Mouse (Mus musculus) forebrain, embryonic 10.5 days (tissue): Measurements from ENCODE around the gene Eif2b3. TPM values are rescaled to one million over a fixed set of nuclear protein-coding genes. Genes with fewer than 3 reads are reported as not detected.
A peak's percentile ranks its signal among the peaks of the same experiment; 100 is the strongest.

ENCODE experiments used
- DNase-seq: peaks from one replicate; pipeline ENCODE4 v3.0.0-alpha.2; 2017; ENCODE audit warnings: low spot score; ENCODE audit errors: extremely low spot score
- H3K27ac ChIP-seq: fragments of 300-500 bp; sonication (generic); 2 replicates; pipeline ENCODE4 v1.5.1; 2016; ENCODE audit warnings: mild to moderate bottlenecking
- H3K27me3 ChIP-seq: fragments of 300-500 bp; sonication (generic); 2 replicates; pipeline ENCODE4 v1.6.1; 2016; ENCODE audit warnings: mild to moderate bottlenecking; ENCODE audit not compliant: poor library complexity, severe bottlenecking
- H3K36me3 ChIP-seq: fragments of 300-500 bp; sonication (generic); replicated peaks from 2 replicates; pipeline ENCODE4 v1.6.1; 2016; ENCODE audit warnings: mild to moderate bottlenecking, moderate library complexity
- H3K4me1 ChIP-seq: fragments of 300-500 bp; sonication (generic); 2 replicates; pipeline ENCODE4 v1.6.1; 2016
- H3K4me3 ChIP-seq: fragments of 300-500 bp; sonication (generic); 2 replicates; pipeline ENCODE4 v1.5.1; 2016; ENCODE audit warnings: mild to moderate bottlenecking, moderate library complexity
- H3K9me3 ChIP-seq: fragments of 300-500 bp; sonication (generic); 2 replicates; pipeline ENCODE4 v1.6.1; 2016; ENCODE audit warnings: mild to moderate bottlenecking, moderate library complexity
- WGBS: fragments of 180-500 bp; shearing (Covaris S2); methylation state at CpG from one replicate; pipeline ENCODE4 v1.1.7; 2016; 5-methylcytosine and 5-hydroxymethylcytosine counted together
- polyA plus RNA-seq: library from polyadenylated mRNA; unstranded; fragments of >200 nt; fragmentation: Nextera tagmentation; extraction: Ambion mirVana; gene quantifications from 2 replicates; pipeline ENCODE4 v1.2.1, GENCODE M21; 2016

The Eif2b3 gene
- polyA plus RNA-seq, 1 experiment from 2014 or later = 52.1 TPM

DNA sequence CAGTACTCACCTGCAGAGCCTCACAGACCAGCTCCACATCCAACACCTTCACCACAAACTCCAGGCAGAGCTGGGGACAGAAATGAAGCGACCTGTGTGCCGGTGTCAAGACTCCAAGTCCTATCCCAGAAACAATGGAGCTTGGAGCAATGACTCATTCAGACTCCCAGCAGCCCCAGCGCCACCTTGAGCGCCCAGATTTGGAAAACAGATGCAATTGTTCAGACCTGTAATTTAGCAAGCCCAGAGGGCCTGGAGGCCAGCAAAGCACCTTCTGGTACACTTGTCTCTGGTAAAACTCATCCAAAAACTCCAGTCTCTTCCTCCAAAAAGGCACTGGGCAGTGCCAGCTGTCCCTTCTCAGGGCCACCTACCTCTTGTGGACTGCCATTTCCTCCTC is 103.0 kb downstream of the Eif2b3 start:
- DNase-seq = no peak
- Histone ChIP-seq H3K36me3 (no peaks in the 10 kb centered on the region; the same call in 1 of the 2 replicates), H3K9me3 (no peaks in the 10 kb centered on the region), H3K4me1 (peaks cover 51% of the 10 kb centered on the region), H3K4me3 (no peak overlapping the region), H3K27me3 (peaks cover 2% of the 10 kb centered on the region; the same call in 1 of the 2 replicates), H3K27ac (no peak overlapping the region)
- 95% methylated on average over 4 of the region's 4 CpGs for WGBS

DNA sequence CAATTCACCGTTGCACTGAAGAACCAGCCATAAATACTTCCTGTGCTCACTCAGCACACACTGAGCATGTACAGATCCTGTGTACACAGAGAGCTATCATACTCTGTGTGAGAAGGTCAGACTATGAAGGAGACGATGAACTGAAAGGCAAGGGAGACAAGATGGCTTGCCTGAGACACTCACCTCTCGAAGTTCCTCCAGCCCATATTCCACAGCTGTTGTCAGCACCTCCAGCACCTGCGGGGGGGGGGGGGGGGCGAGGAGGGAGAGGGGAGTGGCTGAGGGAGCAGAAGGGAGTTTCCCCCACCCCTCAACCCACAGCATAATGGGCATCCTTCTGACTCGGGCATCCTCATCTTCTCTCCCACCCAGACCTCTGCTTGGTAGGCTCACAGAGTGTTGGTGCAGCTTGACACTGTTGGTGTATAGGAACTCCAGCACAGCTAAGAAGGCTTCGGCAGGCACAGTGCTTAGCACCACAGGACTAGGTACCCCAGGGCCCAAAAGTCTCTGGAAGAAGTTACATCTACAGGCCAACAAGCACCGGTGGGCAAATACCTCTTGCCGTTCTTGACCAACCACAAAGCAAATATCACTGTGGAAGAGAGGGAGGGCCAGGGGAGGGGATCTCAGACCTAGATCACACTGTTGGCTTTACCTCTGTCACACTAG is 104.5 kb downstream of the Eif2b3 start:
- Histone ChIP-seq H3K4me3 (no peak overlapping the region), H3K9me3 (no peaks in the 10 kb centered on the region), H3K4me1 (peaks cover 51% of the 10 kb centered on the region), H3K27ac (no peak overlapping the region), H3K27me3 (peaks cover 11% of the 10 kb centered on the region; the same call in 1 of the 2 replicates), H3K36me3 (peaks cover 10% of the 10 kb centered on the region)
- DNase-seq = no peak
- WGBS = 87% methylated on average over 8 of the region's 9 CpGs

DNA sequence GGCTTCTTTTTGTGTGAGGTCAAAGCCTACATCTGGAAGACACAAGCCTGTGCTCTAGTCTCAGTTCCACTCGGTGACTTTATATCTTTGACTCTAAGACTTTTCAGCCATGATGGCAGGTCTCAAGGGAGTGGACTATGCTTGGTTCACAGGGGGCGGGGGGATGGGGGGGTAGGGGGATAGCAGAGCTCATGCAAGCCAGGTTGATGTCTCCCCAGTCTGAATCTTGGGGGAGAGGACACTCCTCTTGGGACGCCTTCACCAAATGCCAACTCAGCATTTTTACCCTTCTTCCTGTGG is 105.0 kb downstream of the Eif2b3 start:
- Histone ChIP-seq H3K4me1 (peaks cover 51% of the 10 kb centered on the region), H3K27ac (peak overlapping the region; percentile 84), H3K9me3 (no peaks in the 10 kb centered on the region), H3K4me3 (no peak overlapping the region), H3K27me3 (peaks cover 16% of the 10 kb centered on the region), H3K36me3 (peaks cover 15% of the 10 kb centered on the region)
- no peak for DNase-seq
- WGBS = 86% methylated on average over 3 of the region's 3 CpGs

DNA sequence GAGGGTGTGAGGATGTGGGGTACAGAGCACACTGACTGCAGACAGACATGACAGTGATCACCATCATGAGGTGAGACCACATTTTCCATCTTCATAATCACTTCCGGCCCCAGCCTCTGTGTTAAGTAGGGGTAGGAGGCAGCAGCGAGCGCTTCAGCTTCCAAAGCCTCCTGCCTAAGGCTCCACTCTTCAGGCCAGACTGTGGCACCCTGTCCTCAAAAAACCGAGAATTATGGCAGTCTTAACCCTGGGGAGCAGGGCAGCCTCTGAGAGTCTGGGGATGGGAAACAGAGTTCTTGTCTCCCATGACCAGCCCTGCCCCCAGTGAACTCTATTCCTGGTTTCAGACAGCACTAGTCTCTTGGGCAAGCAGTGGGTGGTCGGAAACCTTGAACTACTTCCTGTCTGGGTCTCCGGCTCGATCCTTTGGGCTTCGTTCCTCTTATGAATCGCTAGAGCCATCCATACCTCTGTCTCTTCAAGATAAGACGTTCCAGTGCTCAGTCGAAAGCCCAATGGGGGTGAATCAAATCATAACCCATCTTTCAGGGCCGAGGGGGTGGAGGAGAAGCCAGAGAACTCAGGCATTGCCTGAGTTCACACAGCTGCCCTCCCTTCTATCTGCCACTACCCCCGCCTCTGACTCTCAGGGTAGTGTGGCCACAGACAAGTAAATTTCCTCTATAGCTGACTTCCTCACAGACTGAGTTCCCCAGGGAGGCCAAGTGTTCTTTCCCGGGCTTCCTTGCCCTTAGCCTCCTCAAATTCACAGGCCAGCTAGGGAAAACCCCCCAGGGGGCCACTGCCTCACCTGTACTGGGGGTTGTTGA is 105.5 kb downstream of the Eif2b3 start:
- H3K9me3 ChIP-seq = no peaks in the 10 kb centered on the region
- H3K27me3 ChIP-seq = peaks cover 20% of the 10 kb centered on the region
- peaks cover 20% of the 10 kb centered on the region for H3K36me3 ChIP-seq
- no peak for DNase-seq
- H3K4me3 ChIP-seq = peak overlapping the region; percentile 10; the same call in 1 of the 2 replicates
- H3K27ac ChIP-seq = peak overlapping the region; percentile 84
- 78% methylated on average over 14 of the region's 14 CpGs for WGBS
- H3K4me1 ChIP-seq = peaks cover 49% of the 10 kb centered on the region

DNA sequence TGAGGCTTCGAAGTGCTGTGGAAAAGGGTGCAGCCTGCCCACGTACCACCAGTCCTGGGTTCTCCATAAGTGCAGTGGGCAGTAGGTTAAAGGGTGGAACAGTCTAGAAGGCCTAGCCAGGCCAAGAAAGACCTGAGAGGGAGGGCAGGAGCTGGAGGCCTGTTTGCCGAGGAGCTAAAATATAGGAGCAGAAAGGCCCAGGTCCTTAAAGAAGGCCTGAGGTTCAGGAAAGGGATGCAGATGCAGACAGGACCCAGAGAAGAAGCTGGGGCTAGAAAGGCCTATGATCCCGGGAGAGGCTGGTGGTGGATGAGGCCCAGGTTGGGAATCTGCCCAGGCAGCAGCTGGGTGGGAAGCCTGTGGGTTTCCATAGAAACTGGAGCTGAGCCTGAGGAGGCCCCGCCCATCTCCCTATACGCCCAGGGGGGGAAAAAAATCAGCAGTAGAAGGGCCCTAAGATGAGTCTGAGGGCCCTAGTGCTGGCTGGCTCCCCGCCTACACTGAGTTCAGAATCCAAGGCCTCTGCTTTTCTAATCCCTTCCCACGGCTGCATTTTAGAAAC is 106.2 kb downstream of the Eif2b3 start, which contains the start of gene Btbd19:
Gene Btbd19 (minus strand): TSS at position 378 of the 562 bp plus-strand sequence.
- Histone ChIP-seq H3K36me3 (peaks cover 27% of the 10 kb centered on the region), H3K4me1 (peaks cover 52% of the 10 kb centered on the region), H3K27ac (peak within 1 kb of the TSS; percentile 84), H3K9me3 (no peaks in the 10 kb centered on the region), H3K27me3 (peaks cover 27% of the 10 kb centered on the region), H3K4me3 (peak within 1 kb of the TSS; percentile 10; the same call in 1 of the 2 replicates)
- no peak for DNase-seq
- 34% methylated on average over 8 of the region's 8 CpGs for WGBS

DNA sequence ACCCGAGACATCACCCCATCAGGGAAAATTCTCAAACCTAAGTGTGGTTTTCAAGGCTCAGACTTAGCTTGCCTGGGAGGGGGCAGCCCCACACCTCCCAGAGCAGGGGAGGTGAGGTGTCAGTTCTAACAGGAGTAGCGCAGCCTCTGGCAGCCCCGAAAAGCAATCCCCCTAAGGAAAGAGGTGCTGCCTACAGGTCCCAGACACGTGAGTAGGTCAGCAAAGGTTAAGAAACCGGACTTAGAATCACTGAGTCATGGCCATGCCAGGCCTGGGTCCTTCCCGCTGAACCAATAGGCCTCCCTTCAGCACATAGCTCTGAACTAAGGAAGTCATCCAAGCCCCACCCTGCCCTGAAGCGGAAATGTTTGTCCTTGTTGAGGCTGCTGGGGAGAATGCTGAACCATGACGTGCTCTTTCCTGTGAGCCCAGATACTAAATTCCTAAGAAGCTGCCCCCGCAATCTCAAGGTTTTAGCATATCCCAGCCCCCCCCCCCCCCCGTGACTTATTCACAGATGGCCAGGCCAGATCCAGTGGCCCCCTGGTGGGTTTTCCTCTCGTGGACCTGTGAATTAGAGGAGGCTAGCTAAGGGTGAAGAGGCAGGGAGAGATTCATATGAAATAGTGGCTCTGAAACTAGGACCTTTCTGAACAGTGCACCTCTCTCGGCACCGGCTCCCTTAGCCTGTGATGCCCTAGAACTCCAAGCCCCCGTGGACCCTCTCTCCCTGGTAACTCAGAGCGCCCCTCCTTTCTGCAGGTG is 106.9 kb downstream of the Eif2b3 start:
- peak overlapping the region; percentile 10; the same call in 1 of the 2 replicates for H3K4me3 ChIP-seq
- DNase-seq = no peak
- 51% methylated on average over 15 of the region's 15 CpGs for WGBS
- peaks cover 34% of the 10 kb centered on the region for H3K27me3 ChIP-seq
- H3K9me3 ChIP-seq = no peaks in the 10 kb centered on the region
- peaks cover 29% of the 10 kb centered on the region for H3K36me3 ChIP-seq
- peaks cover 56% of the 10 kb centered on the region for H3K4me1 ChIP-seq
- H3K27ac ChIP-seq = peak overlapping the region; percentile 84

DNA sequence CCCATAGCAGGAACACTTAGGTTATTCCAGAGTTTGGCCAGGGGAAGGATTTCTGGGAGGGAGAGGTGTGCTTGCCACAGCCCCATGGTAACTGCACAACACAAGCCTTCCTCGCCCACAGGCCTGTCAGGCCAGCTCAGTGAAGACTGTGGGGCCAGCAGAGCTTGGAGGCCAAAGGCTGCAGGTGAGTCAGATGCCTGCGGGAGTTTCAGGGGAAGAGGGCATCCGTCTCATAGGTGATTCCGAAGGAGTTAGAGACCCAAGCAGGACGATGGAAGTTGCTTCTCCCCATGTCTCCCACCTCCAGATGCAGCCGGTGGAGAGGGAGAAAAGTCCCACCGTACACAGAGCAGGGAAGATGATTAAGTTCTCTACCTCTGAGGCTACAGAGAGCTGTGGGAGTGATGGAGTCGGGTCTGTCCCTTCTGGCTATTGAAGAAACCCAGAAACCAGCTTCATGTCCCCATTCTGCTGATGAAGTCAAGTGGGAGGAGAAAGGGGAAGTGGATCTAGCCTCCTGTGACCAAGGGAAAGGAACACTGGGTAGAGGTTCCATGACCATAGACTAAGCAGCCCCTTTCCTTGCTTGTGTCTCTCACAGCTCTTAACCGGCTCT is 107.6 kb downstream of the Eif2b3 start, which contains the start of gene Tctex1d4:
Gene Tctex1d4 (plus strand): TSS at position 120 of the 616 bp plus-strand sequence.
- peaks cover 41% of the 10 kb centered on the region for H3K27me3 ChIP-seq
- H3K9me3 ChIP-seq = no peaks in the 10 kb centered on the region
- peak within 1 kb of the TSS; percentile 10; the same call in 1 of the 2 replicates for H3K4me3 ChIP-seq
- peak within 1 kb of the TSS; percentile 84 for H3K27ac ChIP-seq
- no peak for DNase-seq
- peaks cover 57% of the 10 kb centered on the region for H3K4me1 ChIP-seq
- WGBS = 87% methylated on average over 9 of the region's 9 CpGs
- peaks cover 29% of the 10 kb centered on the region for H3K36me3 ChIP-seq

DNA sequence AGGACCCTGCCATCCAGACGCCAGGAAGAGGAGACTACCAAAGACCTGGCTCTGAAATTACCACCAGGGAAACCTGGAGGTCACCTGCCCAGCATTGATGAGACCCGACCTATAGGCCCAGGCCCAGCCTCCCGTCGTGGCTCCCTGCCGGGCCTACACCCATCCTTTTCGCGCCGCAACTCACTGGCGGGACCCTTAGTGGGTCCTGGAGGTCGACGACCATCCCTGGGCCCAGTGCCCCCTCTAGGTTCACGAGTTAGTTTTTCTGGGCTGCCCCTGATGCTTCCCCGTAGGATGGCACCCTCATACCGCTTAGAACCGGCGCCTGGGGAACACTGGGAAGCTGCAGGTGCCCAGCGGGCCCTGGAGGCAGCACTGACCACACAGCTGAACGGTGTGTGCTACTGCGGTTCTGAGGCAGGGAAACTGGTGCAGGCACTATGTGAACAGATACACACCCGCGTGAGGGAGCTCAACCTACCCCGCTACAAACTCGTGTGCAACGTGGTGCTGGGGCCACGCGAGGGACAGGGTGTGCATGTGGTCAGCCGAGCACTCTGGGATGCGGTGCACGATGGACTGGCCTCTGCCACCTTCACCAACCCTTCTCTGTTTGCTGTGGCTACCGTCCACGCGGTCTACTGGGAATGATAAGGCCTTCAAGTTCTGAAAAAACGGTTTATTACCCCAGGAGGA is 108.9 kb downstream of the Eif2b3 start:
- Histone ChIP-seq H3K9me3 (no peaks in the 10 kb centered on the region), H3K36me3 (peaks cover 29% of the 10 kb centered on the region), H3K27me3 (peaks cover 54% of the 10 kb centered on the region), H3K4me3 (no peak overlapping the region), H3K27ac (no peak overlapping the region), H3K4me1 (peaks cover 65% of the 10 kb centered on the region)
- no peak for DNase-seq
- WGBS = 92% methylated on average over 33 of the region's 33 CpGs

DNA sequence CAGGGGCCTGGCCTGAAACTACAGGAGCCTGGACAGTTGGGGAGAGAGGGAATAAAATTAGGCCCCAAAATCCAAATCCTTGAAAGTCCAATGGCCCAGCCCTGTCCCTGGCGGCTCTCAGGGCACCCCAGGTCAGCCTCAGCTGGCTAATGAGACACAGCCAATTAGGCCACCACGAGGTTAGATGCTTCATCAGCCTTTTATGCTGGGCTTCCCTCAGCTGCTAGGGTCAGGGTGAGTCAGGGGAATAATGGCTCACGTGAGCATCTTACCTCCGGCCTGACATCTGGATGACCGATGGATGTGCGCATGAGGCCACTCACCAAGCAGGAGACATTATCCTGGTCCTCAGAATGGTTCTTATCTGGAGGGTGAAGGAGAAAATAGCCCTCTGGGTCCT is 111.6 kb downstream of the Eif2b3 start:
- WGBS = 38% methylated on average over 6 of the region's 6 CpGs
- H3K9me3 ChIP-seq = no peaks in the 10 kb centered on the region
- peaks cover 63% of the 10 kb centered on the region for H3K27me3 ChIP-seq
- DNase-seq = no peak
- peak overlapping the region; percentile 86 for H3K27ac ChIP-seq
- H3K36me3 ChIP-seq = peaks cover 29% of the 10 kb centered on the region
- peak overlapping the region; percentile 92 for H3K4me3 ChIP-seq
- H3K4me1 ChIP-seq = peaks cover 70% of the 10 kb centered on the region

DNA sequence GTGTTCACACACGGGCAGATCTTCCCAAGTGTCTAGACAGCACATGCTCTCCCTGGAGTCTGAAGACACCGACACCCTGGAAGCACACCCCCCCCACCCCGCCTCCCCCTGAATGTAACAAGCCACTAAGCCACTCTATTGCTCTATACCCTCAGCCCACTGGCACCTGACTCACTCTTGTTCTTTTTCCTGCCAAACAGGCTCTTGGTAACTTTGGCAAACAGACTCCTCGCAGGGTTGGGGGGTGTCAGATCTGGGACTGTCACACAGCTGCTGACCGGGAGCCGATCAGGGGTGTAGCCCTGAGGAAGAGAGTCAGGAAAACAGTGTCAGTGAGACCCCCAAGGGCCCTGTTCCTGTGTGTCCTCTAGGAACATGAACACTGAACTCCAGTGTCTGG is 112.0 kb downstream of the Eif2b3 start:
- DNase-seq = no peak
- Histone ChIP-seq H3K27ac (peak overlapping the region; percentile 86), H3K4me3 (peak overlapping the region; percentile 92), H3K4me1 (peaks cover 70% of the 10 kb centered on the region), H3K9me3 (no peaks in the 10 kb centered on the region), H3K27me3 (peaks cover 66% of the 10 kb centered on the region), H3K36me3 (peaks cover 29% of the 10 kb centered on the region)
- 65% methylated on average over 6 of the region's 6 CpGs for WGBS

DNA sequence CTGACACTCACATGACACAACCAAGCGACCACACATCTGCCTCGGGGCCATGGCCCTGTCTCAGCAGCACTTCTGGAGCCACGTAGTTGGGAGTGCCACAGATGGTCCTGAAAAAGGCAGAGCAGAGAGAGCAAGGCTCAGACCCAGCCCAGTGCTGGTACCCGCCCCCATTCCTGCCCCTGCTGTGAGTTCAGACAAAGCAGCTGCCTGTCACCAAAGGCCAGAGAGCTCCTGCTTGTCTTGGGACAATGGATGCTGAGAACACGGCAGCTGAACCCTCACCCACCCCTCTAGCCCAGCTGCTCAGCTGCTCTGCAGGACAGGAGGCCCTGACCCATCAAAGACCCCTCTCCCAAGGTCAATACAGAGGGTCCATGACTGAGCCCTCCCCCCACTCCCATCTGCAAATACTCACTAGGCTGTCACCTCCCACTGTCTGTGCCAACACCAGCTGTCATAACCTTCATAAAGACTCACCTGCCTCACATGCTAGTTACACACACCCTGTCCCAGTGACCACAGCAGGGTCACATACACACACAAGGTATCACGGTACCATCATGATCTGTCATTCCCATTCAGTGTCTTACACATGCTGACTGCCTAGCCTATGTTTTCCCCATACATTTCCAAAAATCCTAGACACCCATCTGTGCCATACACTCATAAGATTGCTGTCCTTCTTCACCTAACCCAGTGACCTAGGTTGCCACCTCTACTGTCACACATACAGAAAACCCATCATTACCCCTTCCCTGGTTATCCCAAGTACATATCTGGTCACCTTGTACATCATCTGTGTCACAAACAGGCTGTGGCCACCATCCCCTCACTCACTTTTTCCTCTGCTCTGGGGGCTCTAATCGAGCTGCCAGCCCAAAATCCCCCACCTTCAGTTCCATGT is 112.9 kb downstream of the Eif2b3 start:
- H3K4me1 ChIP-seq = peaks cover 66% of the 10 kb centered on the region
- peak overlapping the region; percentile 92 for H3K4me3 ChIP-seq
- H3K36me3 ChIP-seq = peaks cover 29% of the 10 kb centered on the region
- peak overlapping the region; percentile 86 for H3K27ac ChIP-seq
- WGBS = 8% methylated on average over 7 of the region's 7 CpGs
- peaks cover 67% of the 10 kb centered on the region for H3K27me3 ChIP-seq
- H3K9me3 ChIP-seq = no peaks in the 10 kb centered on the region
- peak; percentile 80 for DNase-seq
